Mouse (Mus musculus): ENCODE data around the gene Kif7.
A peak's percentile ranks its signal among the peaks of the same experiment; 100 is the strongest.

The Kif7 gene

GRCm38 (mm10) chr7:79721386-79721977 is 6.0 kb upstream of the Kif7 start:
- DNase-seq (ENCODE audit: low spot score in 2 of 2) = peak in 1 of 2 experiments; percentile 49

DNA sequence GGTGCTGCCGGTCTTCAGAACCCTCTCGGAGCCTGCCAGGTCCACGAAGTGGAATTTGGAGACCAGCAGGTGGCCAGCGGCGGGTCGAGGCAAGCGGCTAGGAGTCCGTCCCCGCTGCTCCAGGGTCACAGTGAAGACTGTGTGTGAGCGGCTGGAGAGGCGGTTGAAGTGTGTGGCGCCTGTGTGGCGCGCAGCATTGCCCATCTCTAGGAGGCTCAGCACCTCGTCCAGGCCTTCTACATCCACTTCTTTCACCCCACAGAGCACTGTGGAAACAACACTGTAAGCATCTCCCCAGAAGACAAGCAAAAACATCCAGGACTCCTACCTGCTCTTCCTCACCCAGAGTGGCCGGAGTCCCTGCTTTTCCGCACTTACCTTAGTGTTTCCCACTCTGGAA is 4.7 kb downstream of the Kif7 start:
- DNase-seq (ENCODE audit: low spot score in 2 of 2) = no peak

DNA sequence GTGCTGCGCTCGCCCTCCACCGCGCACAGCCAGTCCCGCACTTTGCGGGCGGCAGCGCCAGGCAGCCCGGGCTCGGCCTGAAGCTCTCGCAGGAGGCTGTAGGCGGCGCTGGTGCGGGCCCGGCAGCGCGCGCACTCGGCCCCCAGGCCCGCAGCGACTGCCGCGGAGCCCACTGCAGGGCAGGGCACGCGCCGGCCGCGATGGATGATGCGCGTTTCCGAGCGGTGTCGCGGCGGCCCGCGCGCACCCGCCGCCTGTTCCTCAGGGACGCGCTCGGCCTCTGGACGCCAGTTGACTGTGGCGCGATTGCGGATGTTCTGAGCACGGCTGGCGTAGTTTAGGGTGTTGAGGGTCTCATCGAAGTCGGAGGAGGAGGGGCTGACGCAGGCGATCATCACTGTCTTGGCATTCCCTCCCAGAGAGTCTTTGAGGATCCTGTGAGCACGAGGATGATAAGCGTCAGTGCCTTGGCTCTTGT is 5.4 kb downstream of the Kif7 start:
- DNase-seq (ENCODE audit: low spot score in 2 of 2) = peak in 1 of 2 experiments; percentile 57

DNA sequence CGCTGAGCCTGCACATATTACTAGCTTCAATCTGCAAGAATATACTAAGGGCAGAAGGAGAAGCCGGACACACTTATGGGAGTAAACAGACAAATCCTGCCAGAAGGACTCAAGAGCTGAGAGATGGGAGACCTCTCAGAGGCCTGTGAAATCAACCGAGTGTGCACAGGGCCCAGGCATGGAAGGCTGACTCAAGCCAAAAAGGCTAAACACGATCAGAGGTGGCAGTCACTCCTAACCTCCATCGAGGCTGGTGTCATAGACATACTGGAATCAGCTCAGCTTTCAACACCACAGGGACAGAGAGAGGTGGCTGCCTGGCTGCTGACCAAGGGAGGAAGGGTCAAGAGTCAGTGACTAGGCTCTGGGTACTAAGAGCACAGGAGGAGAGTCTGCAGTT is 10.3 kb downstream of the Kif7 start:
- DNase-seq (ENCODE audit: low spot score in 2 of 2) = no peak

DNA sequence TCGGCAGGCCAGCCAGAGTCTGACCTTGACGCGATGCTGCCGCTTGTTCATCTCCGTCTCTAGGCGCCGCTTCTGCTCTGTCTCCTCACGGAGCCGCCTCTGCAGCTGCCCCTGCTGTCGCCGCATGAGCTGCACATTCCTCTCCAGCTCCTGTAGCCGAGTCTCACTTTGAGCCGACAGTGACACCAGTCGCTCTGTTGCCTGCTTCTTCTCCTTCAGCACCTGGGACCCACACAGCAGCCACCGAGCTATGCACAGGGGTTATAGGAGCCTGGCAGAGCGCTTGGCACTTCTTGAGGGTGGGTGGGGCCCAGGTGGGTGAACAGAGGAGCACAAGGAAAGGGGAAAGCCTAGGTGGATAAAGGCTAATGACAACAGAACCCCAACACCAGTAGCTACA is 12.8 kb downstream of the Kif7 start:
- no peak for DNase-seq (ENCODE audit: low spot score in 2 of 2)

GRCm38 (mm10) chr7:79696495-79696894 is 19.0 kb downstream of the Kif7 start:
- no peak for DNase-seq (ENCODE audit: low spot score in 2 of 2)

GRCm38 (mm10) chr7:79680231-79680630 is 35.3 kb downstream of the Kif7 start:
- no peak for DNase-seq (ENCODE audit: low spot score in 2 of 2)

GRCm38 (mm10) chr7:79679186-79679585 is 36.3 kb downstream of the Kif7 start:
- no peak for DNase-seq (ENCODE audit: low spot score in 2 of 2)

- no peak for DNase-seq (ENCODE audit: low spot score in 2 of 2)
These were observed 44.5 kb downstream of the Kif7 start for GRCm38 (mm10) chr7:79670900-79671604.

- no peak for DNase-seq (ENCODE audit: low spot score in 2 of 2)
These were observed 48.8 kb downstream of the Kif7 start for GRCm38 (mm10) chr7:79666690-79667089.

DNA sequence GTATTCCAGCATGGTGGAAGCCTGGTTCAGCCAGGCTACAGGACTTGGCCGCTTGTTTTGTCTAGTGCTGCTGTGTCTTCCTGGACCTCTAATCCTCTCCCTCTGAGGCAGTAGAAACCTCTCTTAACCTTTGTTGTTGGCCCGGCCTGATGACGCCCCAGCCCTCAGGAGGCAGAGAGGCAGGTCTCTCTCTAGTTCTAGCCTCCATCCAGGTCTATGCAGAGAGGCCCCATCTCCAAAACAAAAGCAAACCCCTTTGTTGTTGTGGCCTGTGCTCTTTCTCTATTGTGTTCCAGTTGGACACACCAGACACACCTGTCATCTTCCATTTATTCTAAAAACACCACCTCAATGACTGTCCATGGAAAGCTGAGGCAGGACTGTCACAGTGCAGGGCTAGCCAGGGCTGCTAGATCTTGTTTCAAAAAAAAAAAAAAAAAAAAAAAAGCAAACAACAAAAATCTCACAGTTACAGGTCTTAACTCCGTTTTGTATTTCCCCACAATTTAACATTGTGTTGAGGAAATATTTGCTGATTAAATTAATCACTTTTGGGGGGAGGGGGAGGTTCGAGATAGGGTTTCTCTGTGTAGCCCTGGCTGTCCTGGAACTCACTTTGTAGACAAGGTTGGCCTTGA is 54.1 kb downstream of the Kif7 start:
- DNase-seq (ENCODE audit: low spot score in 2 of 2) = no peak

GRCm38 (mm10) chr7:79660291-79661150 is 55.0 kb downstream of the Kif7 start:
- DNase-seq (ENCODE audit: low spot score in 2 of 2) = no peak

GRCm38 (mm10) chr7:79659578-79660290 is 55.8 kb downstream of the Kif7 start, which contains the start of gene Ticrr:
TSS of gene Ticrr (plus strand) at chr7:79660196.
- DNase-seq (ENCODE audit: low spot score in 2 of 2) = peak; percentile 94 to 97

GRCm38 (mm10) chr7:79654586-79654985 is 60.9 kb downstream of the Kif7 start:
- no peak for DNase-seq (ENCODE audit: low spot score in 2 of 2)

GRCm38 (mm10) chr7:79654185-79654584 is 61.3 kb downstream of the Kif7 start:
- no peak for DNase-seq (ENCODE audit: low spot score in 2 of 2)

GRCm38 (mm10) chr7:79649005-79649404 is 66.5 kb downstream of the Kif7 start:
- DNase-seq (ENCODE audit: low spot score in 2 of 2) = no peak

Data from urinary bladder, postnatal 4 days (tissue).